Mouse (Mus musculus): ENCODE measurements around the gene Agtpbp1.
A peak's percentile ranks its signal among the peaks of the same experiment; 100 is the strongest.

Agtpbp1 gene

GRCm38 (mm10) chr13:59572549-59572948 lies 12.5 kb downstream of the Agtpbp1 start:
- no peak for DNase-seq (ENCODE audit: low spot score)

- DNase-seq (ENCODE audit: low spot score) = no peak
Observed at GRCm38 (mm10) chr13:59571107-59571506, 13.9 kb downstream of the Agtpbp1 start.

GRCm38 (mm10) chr13:59565945-59566520 lies 19.0 kb downstream of the Agtpbp1 start:
- DNase-seq (ENCODE audit: low spot score) = no peak

- no peak for DNase-seq (ENCODE audit: low spot score)
Observed at GRCm38 (mm10) chr13:59564923-59565322, 20.1 kb downstream of the Agtpbp1 start.

GRCm38 (mm10) chr13:59564505-59564904 lies 20.5 kb downstream of the Agtpbp1 start:
- DNase-seq (ENCODE audit: low spot score) = no peak

- no peak for DNase-seq (ENCODE audit: low spot score)
Observed at GRCm38 (mm10) chr13:59562471-59562870, 22.6 kb downstream of the Agtpbp1 start.

GRCm38 (mm10) chr13:59558776-59559175 lies 26.3 kb downstream of the Agtpbp1 start:
- DNase-seq (ENCODE audit: low spot score) = no peak

GRCm38 (mm10) chr13:59557185-59557985 lies 27.6 kb downstream of the Agtpbp1 start:
- peak; percentile 83 for DNase-seq (ENCODE audit: low spot score)

- DNase-seq (ENCODE audit: low spot score) = peak; percentile 32
Observed at GRCm38 (mm10) chr13:59556670-59557069, 28.4 kb downstream of the Agtpbp1 start.

- DNase-seq (ENCODE audit: low spot score) = no peak
Observed at GRCm38 (mm10) chr13:59555613-59556192, 29.3 kb downstream of the Agtpbp1 start.

GRCm38 (mm10) chr13:59554772-59555505 lies 30.1 kb downstream of the Agtpbp1 start:
- no peak for DNase-seq (ENCODE audit: low spot score)

GRCm38 (mm10) chr13:59552751-59553150 lies 32.3 kb downstream of the Agtpbp1 start:
- no peak for DNase-seq (ENCODE audit: low spot score)

GRCm38 (mm10) chr13:59552286-59552685 lies 32.7 kb downstream of the Agtpbp1 start:
- DNase-seq (ENCODE audit: low spot score) = no peak

GRCm38 (mm10) chr13:59549318-59549798 lies 35.7 kb downstream of the Agtpbp1 start:
- DNase-seq (ENCODE audit: low spot score) = no peak

GRCm38 (mm10) chr13:59547716-59548115 lies 37.3 kb downstream of the Agtpbp1 start:
- DNase-seq (ENCODE audit: low spot score) = no peak

- no peak for DNase-seq (ENCODE audit: low spot score)
Observed at GRCm38 (mm10) chr13:59547091-59547490, 37.9 kb downstream of the Agtpbp1 start.

- DNase-seq (ENCODE audit: low spot score) = no peak
Observed at GRCm38 (mm10) chr13:59542411-59542810, 42.6 kb downstream of the Agtpbp1 start.

- no peak for DNase-seq (ENCODE audit: low spot score)
Observed at GRCm38 (mm10) chr13:59540030-59540429, 45.0 kb downstream of the Agtpbp1 start.

- DNase-seq (ENCODE audit: low spot score) = no peak
Observed at GRCm38 (mm10) chr13:59538661-59539060, 46.4 kb downstream of the Agtpbp1 start.

- no peak for DNase-seq (ENCODE audit: low spot score)
Observed at GRCm38 (mm10) chr13:59536631-59537030, 48.4 kb downstream of the Agtpbp1 start.

- no peak for DNase-seq (ENCODE audit: low spot score)
Observed at GRCm38 (mm10) chr13:59535746-59536145, 49.3 kb downstream of the Agtpbp1 start.

- no peak for DNase-seq (ENCODE audit: low spot score)
Observed at GRCm38 (mm10) chr13:59534301-59534700, 50.7 kb downstream of the Agtpbp1 start.

Data from ovary, adult 18-20 months (tissue).